Mouse (Mus musculus): ENCODE measurements around the gene Rbm43.

- no peak for TF ChIP-seq POLR2A (IDR thresholded peaks at IDR 0.05; ENCODE audit: extremely low read depth, insufficient read depth, low read length)
- no peak for TF ChIP-seq CTCF (IDR thresholded peaks at IDR 0.05; ENCODE audit: low read depth, low read length)
Measured at GRCm38 (mm10) chr2:51937004-51937403, 2.0 kb upstream of the Rbm43 start.
